Mouse (Mus musculus) liver, embryonic 15.5 days (tissue): ENCODE measurements at regions not wholly inside any gene's neighbourhood (a gene's known extent, or its start where the extent isn't known, plus 50 kb on each side); places are given as distances from the start of the nearest gene placed in this dataset.
"Not testable (repeated sequence)": the region's sequence is repeated elsewhere in the genome, so short reads cannot be mapped to it uniquely, and the experiment has no call there.

Experiments used
- ATAC-seq: fragments of 200-750 bp; cut with Nextera tagmentation; 2 replicates; pipeline ENCODE4 v1.8.0; 2017; ENCODE audit warnings: moderate number of reproducible peaks, mild to moderate bottlenecking, moderate library complexity; ENCODE audit not compliant: insufficient read depth
- H3K27ac ChIP-seq: fragments of 300-500 bp; sonication (generic); replicated peaks from 2 replicates; pipeline ENCODE4 v1.5.1; 2015; ENCODE audit warnings: mild to moderate bottlenecking, inconsistent platforms
- H3K27me3 ChIP-seq: fragments of 300-500 bp; sonication (generic); 2 replicates; pipeline ENCODE4 v1.6.1; 2015; ENCODE audit warnings: mild to moderate bottlenecking, inconsistent platforms
- H3K36me3 ChIP-seq: fragments of 300-500 bp; sonication (generic); replicated peaks from 2 replicates; pipeline ENCODE4 v1.6.1; 2015; ENCODE audit warnings: moderate library complexity, mild to moderate bottlenecking, inconsistent platforms
- H3K4me1 ChIP-seq: fragments of 300-500 bp; sonication (generic); replicated peaks from 2 replicates; pipeline ENCODE4 v1.6.1; 2015; ENCODE audit warnings: inconsistent platforms
- H3K4me2 ChIP-seq: fragments of 300-500 bp; sonication (generic); 2 replicates; pipeline ENCODE4 v1.6.1; 2015; ENCODE audit warnings: moderate library complexity, mild to moderate bottlenecking, inconsistent platforms
- H3K4me3 ChIP-seq: fragments of 300-500 bp; sonication (generic); replicated peaks from 2 replicates; pipeline ENCODE4 v1.5.1; 2015; ENCODE audit warnings: mild to moderate bottlenecking, inconsistent platforms
- H3K9ac ChIP-seq: fragments of 300-500 bp; sonication (generic); 2 replicates; pipeline ENCODE4 v1.6.1; 2015; ENCODE audit warnings: moderate library complexity, mild to moderate bottlenecking, inconsistent platforms
- H3K9me3 ChIP-seq: fragments of 300-500 bp; sonication (generic); replicated peaks from 2 replicates; pipeline ENCODE4 v1.6.1; 2016; ENCODE audit warnings: inconsistent platforms
- WGBS: fragments of 180-500 bp; shearing (Covaris S2); methylation state at CpG from one replicate; pipeline ENCODE4 v1.1.7; 2015; ENCODE audit warnings: mixed read lengths; ENCODE audit not compliant: insufficient replicate concordance; 5-methylcytosine and 5-hydroxymethylcytosine counted together

DNA sequence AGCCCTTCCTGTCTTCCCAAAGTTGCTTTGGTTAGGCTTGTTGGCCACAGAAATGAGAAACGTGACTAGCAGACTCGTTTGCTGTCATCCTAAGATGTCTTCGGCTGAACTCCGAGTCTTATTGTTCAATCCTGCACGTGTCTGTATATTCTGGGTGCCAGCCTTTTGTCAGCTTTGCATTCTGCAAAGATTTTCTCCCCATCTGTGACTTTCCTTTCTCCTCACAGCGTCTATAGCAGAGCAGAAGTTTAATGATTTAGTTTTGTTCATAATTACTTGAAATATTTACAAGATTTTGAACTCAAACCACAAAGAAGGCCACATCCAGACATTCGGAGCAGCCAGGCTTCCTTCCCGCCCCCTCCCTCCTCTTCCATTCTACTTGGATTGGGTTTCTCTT is 152.5 kb downstream of the Kif26a start:
- H3K4me1 ChIP-seq = no peaks in the 10 kb centered on the region
- no peak for ATAC-seq
- H3K4me2 ChIP-seq = no peak overlapping the region
- no peak overlapping the region for H3K9ac ChIP-seq
- 62% methylated on average over 8 of the region's 8 CpGs for WGBS
- H3K9me3 ChIP-seq = no peaks in the 10 kb centered on the region
- H3K36me3 ChIP-seq = no peaks in the 10 kb centered on the region
- H3K27ac ChIP-seq = no peak overlapping the region
- H3K4me3 ChIP-seq = no peak overlapping the region
- peaks cover 5% of the 10 kb centered on the region; the same call in 1 of the 2 replicates for H3K27me3 ChIP-seq

- 63% methylated on average over 5 of the region's 5 CpGs for WGBS
Observed at GRCm38 (mm10) chr12:112299089-112299488, 153.1 kb downstream of the Kif26a start.

DNA sequence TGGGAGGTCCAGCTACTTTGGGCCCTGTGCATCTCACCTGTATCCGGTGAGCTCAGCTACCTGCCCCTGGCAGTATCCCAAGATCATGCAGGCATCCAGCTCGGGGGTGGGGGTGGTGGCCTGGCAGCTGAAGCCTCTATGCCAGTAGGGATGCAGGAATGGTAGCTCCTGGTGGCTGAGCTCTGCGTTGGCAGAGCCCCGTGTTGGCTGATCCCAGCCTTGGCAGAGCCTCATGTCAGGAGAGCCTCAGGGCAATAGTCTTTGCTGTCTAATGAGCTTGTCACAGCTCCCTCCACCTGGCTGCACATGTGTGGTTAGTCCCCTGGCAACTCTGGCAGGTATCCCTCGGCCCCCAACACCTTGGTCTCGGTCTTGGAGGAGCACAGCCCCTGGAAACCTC is 153.6 kb downstream of the Kif26a start:
- H3K27me3 ChIP-seq = peaks cover 5% of the 10 kb centered on the region; the same call in 1 of the 2 replicates
- no peak overlapping the region for H3K27ac ChIP-seq
- no peaks in the 10 kb centered on the region for H3K4me1 ChIP-seq
- H3K9me3 ChIP-seq = no peaks in the 10 kb centered on the region
- ATAC-seq = no peak
- no peak overlapping the region for H3K4me2 ChIP-seq
- no peak overlapping the region for H3K4me3 ChIP-seq
- 55% methylated on average over 6 of the region's 6 CpGs for WGBS
- no peaks in the 10 kb centered on the region for H3K36me3 ChIP-seq
- H3K9ac ChIP-seq = no peak overlapping the region

More at GRCm38 (mm10) chr12:112299089-112299488, 153.1 kb downstream of the Kif26a start:
- Histone ChIP-seq H3K36me3 (no peaks in the 10 kb centered on the region), H3K27me3 (peaks cover 5% of the 10 kb centered on the region; the same call in 1 of the 2 replicates), H3K4me1 (no peaks in the 10 kb centered on the region), H3K4me3 (no peak overlapping the region), H3K27ac (no peak overlapping the region), H3K9ac (no peak overlapping the region), H3K4me2 (no peak overlapping the region), H3K9me3 (no peaks in the 10 kb centered on the region)
- ATAC-seq = no peak

DNA sequence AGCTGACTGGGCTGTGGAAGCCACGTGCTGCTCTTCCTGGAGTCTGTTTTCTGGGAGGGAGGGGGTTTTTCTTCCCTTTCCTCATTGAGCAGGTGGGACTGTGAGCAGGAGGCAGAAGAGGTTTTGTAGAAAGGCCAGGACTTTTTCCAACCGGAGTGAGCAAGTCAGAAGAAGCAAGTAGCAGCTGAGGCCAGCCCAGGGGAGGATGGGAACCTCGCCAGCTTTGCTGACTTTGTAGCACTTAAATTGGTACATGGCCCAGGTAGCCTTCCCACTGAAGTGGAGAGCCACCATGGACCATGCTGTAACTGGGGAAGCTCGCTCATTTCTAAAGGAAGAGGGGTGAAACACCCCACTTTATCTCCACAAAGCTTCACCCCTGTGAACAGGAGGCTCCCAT is 154.1 kb downstream of the Kif26a start:
- WGBS = 45% methylated on average over 4 of the region's 4 CpGs
- no peak overlapping the region for H3K4me2 ChIP-seq
- no peaks in the 10 kb centered on the region for H3K36me3 ChIP-seq
- H3K4me3 ChIP-seq = no peak overlapping the region
- H3K9me3 ChIP-seq = no peaks in the 10 kb centered on the region
- no peak overlapping the region for H3K27ac ChIP-seq
- H3K27me3 ChIP-seq = peaks cover 5% of the 10 kb centered on the region; the same call in 1 of the 2 replicates
- no peak for ATAC-seq
- no peaks in the 10 kb centered on the region for H3K4me1 ChIP-seq
- no peak overlapping the region for H3K9ac ChIP-seq

GRCm38 (mm10) chr12:112301411-112301891 is 155.4 kb downstream of the Kif26a start:
- no peak overlapping the region for H3K4me3 ChIP-seq
- peaks cover 5% of the 10 kb centered on the region; the same call in 1 of the 2 replicates for H3K27me3 ChIP-seq
- H3K36me3 ChIP-seq = no peaks in the 10 kb centered on the region
- H3K4me2 ChIP-seq = no peak overlapping the region
- no peak overlapping the region for H3K27ac ChIP-seq
- WGBS = 31% methylated on average over 13 of the region's 13 CpGs
- no peak for ATAC-seq
- no peaks in the 10 kb centered on the region for H3K4me1 ChIP-seq
- no peaks in the 10 kb centered on the region for H3K9me3 ChIP-seq
- H3K9ac ChIP-seq = no peak overlapping the region

DNA sequence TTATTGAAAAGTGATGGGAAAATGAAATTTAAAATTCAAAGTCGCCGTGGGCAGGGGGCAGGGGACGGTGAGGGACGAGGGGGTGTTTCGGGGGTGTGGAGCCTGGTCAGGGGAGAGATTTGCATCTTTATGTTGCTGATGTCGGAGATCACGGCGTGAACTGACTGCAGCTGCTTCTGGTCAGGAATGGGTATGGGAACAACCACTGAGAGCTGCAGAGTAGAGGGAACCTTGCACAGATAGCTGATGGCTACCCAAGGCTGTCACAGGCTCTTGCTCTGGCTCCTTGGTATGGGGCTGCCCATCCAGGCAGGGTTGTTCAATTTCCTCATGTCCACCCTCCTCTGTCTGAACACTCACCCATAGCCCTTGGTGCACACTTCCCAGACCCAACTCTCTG is 155.9 kb downstream of the Kif26a start:
- Histone ChIP-seq H3K4me2 (no peak overlapping the region), H3K9ac (no peak overlapping the region), H3K4me3 (no peak overlapping the region), H3K4me1 (no peaks in the 10 kb centered on the region), H3K27me3 (peaks cover 5% of the 10 kb centered on the region; the same call in 1 of the 2 replicates), H3K27ac (no peak overlapping the region), H3K36me3 (no peaks in the 10 kb centered on the region), H3K9me3 (no peaks in the 10 kb centered on the region)
- ATAC-seq = no peak
- WGBS = 59% methylated on average over 8 of the region's 8 CpGs

DNA sequence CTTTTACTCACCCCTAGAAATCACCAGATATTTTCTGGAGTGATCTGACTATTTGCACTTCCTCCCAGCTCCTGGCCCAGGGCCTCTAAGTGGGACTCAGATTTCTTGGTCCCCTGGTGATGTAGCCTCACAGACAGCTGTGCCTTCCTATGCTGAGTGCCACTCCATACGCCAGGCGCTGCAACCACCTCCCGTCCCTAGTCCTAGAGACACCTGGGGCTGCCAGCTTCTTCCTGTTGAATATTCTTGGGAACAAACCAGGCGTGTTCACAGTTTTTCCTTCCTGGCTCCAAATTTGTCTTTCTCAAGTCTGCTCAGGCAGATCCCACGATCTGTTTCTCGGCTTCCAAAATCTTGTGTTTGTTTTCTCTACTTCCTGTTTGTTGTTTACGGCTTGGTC is 160.2 kb downstream of the Kif26a start:
- H3K4me2 ChIP-seq = no peak overlapping the region
- no peaks in the 10 kb centered on the region for H3K36me3 ChIP-seq
- no peak overlapping the region for H3K9ac ChIP-seq
- no peak overlapping the region for H3K27ac ChIP-seq
- WGBS = 42% methylated on average over 7 of the region's 7 CpGs
- no peak overlapping the region for H3K4me3 ChIP-seq
- no peaks in the 10 kb centered on the region for H3K4me1 ChIP-seq
- no peaks in the 10 kb centered on the region for H3K9me3 ChIP-seq
- H3K27me3 ChIP-seq = peaks cover 4% of the 10 kb centered on the region; the same call in 1 of the 2 replicates
- no peak for ATAC-seq

DNA sequence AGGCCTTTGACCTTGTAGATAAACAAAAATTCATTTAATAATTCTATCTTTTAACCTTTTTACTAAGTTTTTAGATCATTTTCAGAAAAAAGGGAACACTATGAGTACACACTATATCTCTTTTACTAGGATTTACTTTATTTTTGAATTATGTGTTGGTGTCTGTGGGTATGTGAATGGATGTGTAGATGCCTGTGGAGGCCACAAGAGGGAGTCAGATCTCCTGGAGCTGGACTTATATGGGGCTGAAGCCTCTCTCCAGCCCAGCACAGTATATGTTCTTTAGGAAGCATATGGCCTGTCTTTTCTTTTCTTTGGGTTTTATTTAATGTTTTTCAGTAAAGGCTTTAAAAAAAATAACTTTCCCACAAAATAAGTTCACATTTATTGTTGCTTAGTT is 162.0 kb downstream of the Kif26a start:
- Histone ChIP-seq H3K4me2 (no peak overlapping the region), H3K36me3 (no peaks in the 10 kb centered on the region), H3K27ac (no peak overlapping the region), H3K9ac (no peak overlapping the region), H3K9me3 (no peaks in the 10 kb centered on the region), H3K4me3 (no peak overlapping the region), H3K27me3 (no peaks in the 10 kb centered on the region), H3K4me1 (no peaks in the 10 kb centered on the region)
- ATAC-seq = no peak

DNA sequence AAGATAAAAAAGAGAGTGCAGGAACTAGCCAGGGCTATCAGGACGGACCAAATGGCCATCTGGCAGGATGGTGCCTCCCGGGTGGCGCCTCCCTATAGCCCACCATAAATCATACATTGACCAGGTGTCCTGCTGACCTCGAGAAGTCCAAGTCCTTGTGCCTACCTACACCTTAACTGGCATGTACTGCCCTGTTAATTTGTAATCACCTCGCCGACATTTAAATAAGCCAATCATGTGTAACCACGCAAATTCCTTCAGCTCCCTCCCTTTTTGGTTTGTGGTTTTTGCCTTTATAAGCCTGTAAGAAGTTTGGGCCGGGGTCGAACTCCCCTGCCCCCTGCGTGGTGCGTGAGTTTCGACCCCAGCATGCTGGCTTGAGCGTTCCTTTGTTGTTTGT is 163.1 kb downstream of the Kif26a start:
- not testable (repeated sequence) for H3K4me1 ChIP-seq, H3K9ac ChIP-seq, ATAC-seq, H3K27me3 ChIP-seq, H3K9me3 ChIP-seq, H3K36me3 ChIP-seq, H3K27ac ChIP-seq, H3K4me2 ChIP-seq, H3K4me3 ChIP-seq
- WGBS = 65% methylated on average over 13 of the region's 13 CpGs

- WGBS = 84% methylated on average over 10 of the region's 10 CpGs
- ATAC-seq = no peak
Observed at GRCm38 (mm10) chr12:112309781-112310180, 163.8 kb downstream of the Kif26a start.

GRCm38 (mm10) chr12:112310661-112311060 is 164.7 kb downstream of the Kif26a start:
- no peaks in the 10 kb centered on the region for H3K36me3 ChIP-seq
- H3K9me3 ChIP-seq = no peaks in the 10 kb centered on the region
- no peak for ATAC-seq
- H3K4me3 ChIP-seq = no peak overlapping the region
- WGBS = 54% methylated on average over 10 of the region's 10 CpGs
- H3K27me3 ChIP-seq = no peaks in the 10 kb centered on the region
- no peak overlapping the region for H3K4me2 ChIP-seq
- H3K4me1 ChIP-seq = no peaks in the 10 kb centered on the region
- H3K9ac ChIP-seq = no peak overlapping the region
- H3K27ac ChIP-seq = no peak overlapping the region

More at GRCm38 (mm10) chr12:112309781-112310180, 163.8 kb downstream of the Kif26a start:
- no peak overlapping the region for H3K27ac ChIP-seq
- H3K4me1 ChIP-seq = no peaks in the 10 kb centered on the region
- no peak overlapping the region for H3K4me2 ChIP-seq
- no peak overlapping the region for H3K9ac ChIP-seq
- H3K4me3 ChIP-seq = no peak overlapping the region
- H3K36me3 ChIP-seq = no peaks in the 10 kb centered on the region
- no peaks in the 10 kb centered on the region for H3K27me3 ChIP-seq
- no peaks in the 10 kb centered on the region for H3K9me3 ChIP-seq

DNA sequence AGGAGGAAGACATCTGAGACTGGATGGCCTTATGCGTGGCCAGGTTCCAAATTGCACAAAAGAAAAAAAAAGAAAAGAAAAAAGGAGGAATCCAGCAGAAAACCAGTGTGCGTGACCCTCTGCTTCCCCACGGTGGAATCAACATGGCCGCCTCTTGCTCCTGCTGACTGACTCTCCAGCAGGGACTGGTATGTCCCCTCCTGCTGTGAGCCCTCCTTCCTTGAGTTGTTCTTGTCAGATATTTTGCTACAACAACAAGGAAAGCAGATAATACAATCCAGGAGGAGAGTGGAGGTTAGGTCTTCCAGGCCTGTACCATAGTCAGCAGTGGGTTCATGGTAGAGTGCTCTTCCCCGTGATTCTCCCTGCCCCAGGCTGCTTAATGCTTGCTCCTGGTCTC is 168.8 kb downstream of the Kif26a start:
- Histone ChIP-seq H3K4me1 (no peaks in the 10 kb centered on the region), H3K4me2 (no peak overlapping the region), H3K9me3 (no peaks in the 10 kb centered on the region), H3K27me3 (no peaks in the 10 kb centered on the region), H3K9ac (no peak overlapping the region), H3K27ac (no peak overlapping the region), H3K36me3 (no peaks in the 10 kb centered on the region), H3K4me3 (no peak overlapping the region)
- no peak for ATAC-seq
- 79% methylated on average over 5 of the region's 5 CpGs for WGBS
